In the genomic region with DNA sequence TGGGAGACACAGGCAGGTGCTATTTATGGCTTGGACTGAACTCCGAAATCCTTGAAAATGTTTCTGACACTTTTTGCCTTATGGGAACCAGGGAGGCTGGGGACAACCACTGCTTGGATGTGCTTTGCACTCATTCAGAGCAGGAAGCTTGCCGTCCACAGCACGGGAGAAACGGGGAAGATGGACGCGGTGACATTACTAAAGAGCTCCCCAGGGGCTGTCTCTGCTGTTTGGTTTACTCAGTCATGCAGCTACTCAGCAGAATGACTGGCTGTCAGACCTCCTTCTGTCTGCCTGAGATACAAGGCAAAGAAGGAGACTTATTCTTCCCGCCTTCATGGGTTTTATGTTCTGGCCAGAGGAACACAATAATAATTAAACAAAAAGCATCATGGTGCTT, we compare ENCODE assay signal across 22 mouse cellular contexts. TPM values are rescaled to one million over a fixed set of nuclear protein-coding genes. Genes with fewer than 3 reads are reported as not detected.
"Had no signal": no experiment of that assay in that cellular context is flagged by ENCODE, and none has a peak within 500 bp of the region (broad histone marks: within the 10 kb centered on the region; RNA-seq: fewer than 3 reads in every experiment).

No protein-coding gene starts in this region.

- H3K4me2 ChIP-seq: kidney, embryonic 15.5 days; liver, embryonic 12.5 days; lung, embryonic 14.5 days; midbrain, embryonic 12.5 days; stomach, embryonic 15.5 days had no signal

- H3K36me3 ChIP-seq: kidney, embryonic 15.5 days; limb, embryonic 10.5 days; liver, embryonic 12.5 days; midbrain, embryonic 12.5 days; stomach, embryonic 15.5 days had no signal

- ATAC-seq: intestine, embryonic 16.5 days; liver, embryonic 12.5 days had no signal

- H3K27me3 ChIP-seq: kidney, embryonic 15.5 days; liver, embryonic 12.5 days; midbrain, embryonic 12.5 days; stomach, embryonic 15.5 days had no signal

- H3K27ac ChIP-seq: kidney, embryonic 15.5 days; left cerebral cortex, adult 2 months; limb, embryonic 10.5 days; liver, embryonic 12.5 days; midbrain, embryonic 12.5 days; stomach, embryonic 15.5 days had no signal

- H3K4me1 ChIP-seq: kidney, embryonic 15.5 days; limb, embryonic 10.5 days; liver, embryonic 12.5 days; midbrain, embryonic 12.5 days; stomach, embryonic 15.5 days had no signal

- H3K9me3 ChIP-seq: kidney, embryonic 15.5 days; limb, embryonic 10.5 days; liver, embryonic 12.5 days; midbrain, embryonic 12.5 days; stomach, embryonic 15.5 days had no signal

- H3K4me3 ChIP-seq: kidney, embryonic 15.5 days; left cerebral cortex, adult 2 months; limb, embryonic 10.5 days; liver, embryonic 12.5 days; midbrain, embryonic 12.5 days; stomach, embryonic 15.5 days had no signal

- H3K9ac ChIP-seq: kidney, embryonic 15.5 days; liver, embryonic 12.5 days; lung, embryonic 14.5 days; midbrain, embryonic 12.5 days; stomach, embryonic 15.5 days had no signal

- DNase-seq: kidney, adult 2 months; kidney, postnatal 14 days; lung, embryonic 14.5 days; lung, postnatal 10 days; lung, postnatal 4 days; right cerebral cortex, postnatal 14 days; thymus, adult 2 months; thymus, postnatal 36 days had no signal

RNA-seq across cellular contexts. Expression of gene Teddm1a, which starts 55.4 kb away (rescaled TPM):
- total RNA-seq: layer of hippocampus, postnatal 25 days; left cerebral cortex, adult 2 months; left cerebral cortex, postnatal 14 days; megakaryocyte, adult 5-6 weeks; neutrophil, adult 5-6 weeks had no signal
- polyA plus RNA-seq: intestine, embryonic 16.5 days; kidney, adult 2 months; kidney, embryonic 15.5 days; limb, embryonic 10.5 days; limb, embryonic 14.5 days; liver, embryonic 12.5 days; lung, embryonic 14.5 days; midbrain, embryonic 12.5 days; spleen, adult 2 months; stomach, embryonic 15.5 days; testis, adult 2 months; thymus, adult 2 months had no signal
